Mouse (Mus musculus) frontal cortex, adult 2 months (tissue): ENCODE data around the gene Pacs1. TPM values are rescaled to one million over a fixed set of nuclear protein-coding genes. Genes with fewer than 3 reads are reported as not detected.
A peak's percentile ranks its signal among the peaks of the same experiment; 100 is the strongest.
"Not testable (repeated sequence)": the region's sequence is repeated elsewhere in the genome, so short reads cannot be mapped to it uniquely, and the experiment has no call there.

Experiments used
- DNase-seq, 2 experiments: peaks; one replicate each; pipeline ENCODE4 v3.0.0; 2022; ENCODE audit warnings: low spot score in 1 of 2; ENCODE audit errors: extremely low spot score in 1 of 2
- polyA plus RNA-seq: library from polyadenylated mRNA; depleted of rRNA; stranded (reverse); fragments of >200 nt; gene quantifications from 2 replicates; pipeline ENCODE4 v1.2.3, GENCODE M21; 2012

The Pacs1 gene
- polyA plus RNA-seq, 1 experiment, result 47.3 TPM

DNA sequence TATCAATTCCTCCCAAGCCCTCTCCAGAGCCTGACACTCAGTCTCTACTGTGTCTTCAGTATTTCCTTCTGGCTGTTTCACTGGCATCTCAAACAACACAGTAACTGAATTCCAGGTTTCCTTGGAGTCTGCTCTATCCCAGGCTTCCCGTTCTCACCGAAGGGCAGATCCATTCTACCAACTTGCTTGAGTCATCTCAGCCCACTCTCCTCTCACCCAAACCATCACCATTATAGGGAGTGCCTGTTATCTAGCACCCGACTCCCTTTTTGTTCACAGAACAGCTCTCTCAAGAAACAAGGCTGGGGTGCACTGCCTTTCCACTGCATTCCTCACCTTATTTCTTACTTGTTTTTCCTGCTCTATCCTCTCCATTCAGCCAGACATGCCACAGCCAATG is 111.0 kb downstream of the Pacs1 start:
- DNase-seq, result peak in 1 of 2 experiments; percentile 48

DNA sequence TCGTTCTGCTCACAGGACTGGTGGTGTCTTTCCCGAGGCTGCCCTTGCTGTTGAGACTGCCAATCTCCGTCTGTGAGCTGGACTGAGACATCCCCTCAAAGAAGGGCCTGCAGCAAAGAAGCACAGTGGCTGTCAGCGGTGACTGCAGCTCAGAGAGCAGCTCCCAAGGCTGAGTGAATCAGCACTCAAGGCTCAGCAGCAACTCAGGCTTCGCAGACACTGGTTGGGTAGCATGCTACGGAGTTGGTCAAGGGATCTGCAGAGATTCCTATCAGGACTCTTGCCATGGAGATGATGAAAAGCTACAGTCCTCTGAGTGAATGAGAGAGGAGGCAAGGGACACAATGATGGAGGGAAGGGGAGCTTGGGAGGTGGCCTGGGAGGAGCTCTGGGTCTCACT is 120.7 kb downstream of the Pacs1 start:
- no peak for DNase-seq

GRCm38 (mm10) chr19:5151741-5152140 is 121.2 kb downstream of the Pacs1 start:
- DNase-seq, result no peak

GRCm38 (mm10) chr19:5151331-5151730 is 121.6 kb downstream of the Pacs1 start:
- DNase-seq, result peak; percentile 67 to 87

DNA sequence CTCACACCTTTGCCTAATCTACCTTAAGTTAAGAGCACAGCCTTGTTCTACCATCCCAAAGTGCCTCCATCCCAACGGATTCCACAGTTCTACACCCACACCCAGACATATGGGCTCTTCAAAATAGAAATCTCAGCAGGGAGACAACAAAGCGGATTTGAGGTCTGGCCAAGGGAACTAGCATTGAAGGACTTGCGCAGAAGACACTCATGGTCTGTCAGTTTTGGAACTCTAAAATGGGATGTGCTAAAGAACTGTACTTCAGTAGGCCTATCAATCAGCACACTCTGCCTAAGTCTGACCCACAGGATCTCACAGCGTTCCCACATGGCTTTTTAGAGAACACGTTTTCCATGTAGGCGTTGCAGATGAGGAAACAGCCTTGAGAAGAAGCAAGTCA is 122.6 kb downstream of the Pacs1 start:
- peak; percentile 82 to 85 for DNase-seq

GRCm38 (mm10) chr19:5149041-5149440 is 123.9 kb downstream of the Pacs1 start:
- DNase-seq, result not testable (repeated sequence)

DNA sequence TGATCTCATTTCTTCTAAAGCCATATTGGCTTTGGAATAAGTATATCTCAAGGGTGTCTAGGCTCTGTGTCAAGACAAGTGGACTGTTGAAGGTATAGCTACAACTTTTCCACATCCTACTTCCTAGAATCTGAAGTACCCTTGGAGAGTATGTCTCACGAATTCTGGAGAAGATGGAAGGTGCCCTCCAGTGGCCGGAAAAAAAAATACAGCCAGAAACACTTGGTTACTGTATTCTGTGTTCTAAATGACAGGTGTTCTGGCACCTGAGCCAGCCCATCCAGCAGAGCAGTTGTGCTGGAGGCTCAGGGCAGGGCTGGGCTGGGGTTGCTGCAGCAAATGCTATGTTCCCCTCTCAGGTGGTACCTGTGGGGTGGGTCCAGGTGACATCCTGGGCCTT is 133.3 kb downstream of the Pacs1 start:
- DNase-seq, result peak in 1 of 2 experiments; percentile 90

DNA sequence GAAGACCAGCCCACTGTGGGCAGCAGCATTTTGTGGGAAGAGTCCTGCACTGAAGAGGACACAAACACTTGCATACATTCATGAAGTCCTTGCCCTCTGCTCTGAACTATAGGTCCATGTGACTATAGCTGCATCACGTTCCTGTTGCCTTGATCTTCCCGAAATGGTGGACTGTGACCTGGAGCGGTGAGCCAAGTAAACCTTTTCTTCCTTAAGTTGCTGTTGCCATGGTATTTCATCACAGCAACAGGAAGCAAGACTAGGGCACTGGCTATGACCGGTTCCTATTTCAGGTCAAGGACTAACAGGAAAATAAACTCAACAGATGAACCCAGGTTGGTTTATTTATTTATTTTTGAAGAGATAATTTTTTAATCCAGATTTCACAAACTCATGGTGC is 141.7 kb downstream of the Pacs1 start:
- DNase-seq, result no peak

DNA sequence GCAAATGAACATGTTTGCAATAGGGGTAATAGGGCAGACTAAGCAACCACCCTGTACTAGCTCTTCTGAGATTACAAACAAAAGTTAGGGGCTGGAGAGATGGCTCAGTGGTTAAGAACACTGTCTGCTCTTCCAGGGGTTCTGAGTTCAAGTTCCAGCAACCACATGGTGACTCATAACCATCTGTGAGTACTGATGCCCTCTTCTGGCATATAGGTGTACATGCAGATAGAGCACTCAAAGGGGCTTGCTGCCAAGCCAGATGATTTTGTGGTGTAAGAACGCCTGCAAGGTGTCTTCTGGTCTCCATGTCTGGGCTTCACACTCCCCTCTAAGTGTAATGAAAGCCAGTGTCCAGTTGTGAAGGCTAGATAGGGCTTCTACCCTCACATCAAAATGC is 143.1 kb downstream of the Pacs1 start:
- DNase-seq, result peak in 1 of 2 experiments; percentile 38

DNA sequence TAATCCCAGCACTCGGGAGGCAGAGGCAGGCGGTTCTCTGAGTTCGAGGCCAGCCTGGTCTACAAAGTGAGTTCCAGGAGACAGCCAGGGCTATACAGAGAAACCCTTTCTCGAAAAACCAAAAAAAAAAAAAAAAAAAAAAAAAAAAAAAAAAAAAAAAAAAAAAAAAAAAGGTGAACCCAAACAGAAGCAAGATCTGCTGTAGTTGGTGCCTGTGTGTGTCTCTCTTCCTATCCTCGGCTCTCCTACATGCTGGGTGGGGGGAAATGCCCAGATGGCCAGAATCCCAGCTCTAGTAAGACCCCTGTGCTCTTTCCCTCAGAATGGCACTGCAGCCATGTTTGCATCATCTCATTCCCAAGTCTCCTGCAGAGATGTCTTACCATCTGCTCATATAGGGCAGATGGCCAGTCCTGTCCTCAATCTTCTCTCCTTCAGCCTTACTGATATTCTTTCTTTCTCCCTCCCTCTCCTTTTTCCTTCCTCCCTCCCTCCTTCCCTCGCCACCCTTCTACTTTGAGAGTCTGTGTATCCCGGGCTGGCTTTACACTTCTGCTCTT is 148.8 kb downstream of the Pacs1 start:
- DNase-seq, result no peak

- DNase-seq, result no peak
Observed at GRCm38 (mm10) chr19:5123241-5123640, 149.7 kb downstream of the Pacs1 start.

DNA sequence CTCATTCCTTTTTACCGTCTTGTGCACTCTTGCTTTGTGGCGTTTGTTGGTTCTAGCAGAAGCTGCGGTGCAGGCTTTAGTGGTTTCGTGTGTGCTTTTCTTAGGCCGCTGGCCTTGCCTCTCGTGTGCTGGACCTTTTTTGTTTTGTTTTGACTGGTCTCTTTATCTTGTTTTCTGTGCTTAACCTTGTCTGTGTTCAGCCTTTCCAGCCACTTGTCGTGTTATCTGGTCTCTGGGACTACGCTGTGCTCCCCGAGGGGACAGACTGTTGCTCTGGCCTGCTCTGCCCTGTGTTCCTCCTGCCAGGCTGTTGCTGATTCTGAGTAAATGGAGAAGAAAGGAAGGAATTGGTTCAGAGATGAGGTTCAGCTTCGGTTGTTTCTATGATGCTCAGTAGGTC is 150.4 kb downstream of the Pacs1 start:
- no peak for DNase-seq

DNA sequence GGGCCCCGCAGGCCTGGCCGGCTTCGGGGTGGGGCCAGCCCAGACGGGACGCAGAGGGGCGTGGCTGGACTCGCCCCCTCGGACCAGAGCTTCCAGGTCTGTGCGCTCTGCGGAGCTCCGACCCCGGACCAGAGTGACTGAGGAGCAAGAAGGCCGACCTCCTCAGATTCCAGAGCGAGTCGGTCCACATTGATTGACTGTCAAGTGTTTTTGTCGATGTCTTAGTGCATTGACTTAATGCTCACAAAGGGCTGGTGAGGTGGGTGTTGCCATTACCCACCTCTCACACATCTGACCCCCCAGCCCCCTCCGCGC is 154.6 kb downstream of the Pacs1 start, which contains the start of gene Klc2:
TSS of gene Klc2 (minus strand) at position 177 of the 315 bp plus-strand sequence.
- no peak for DNase-seq

- peak in 1 of 2 experiments; percentile 95 for DNase-seq
Observed at GRCm38 (mm10) chr19:5117494-5118383, 155.2 kb downstream of the Pacs1 start.

GRCm38 (mm10) chr19:5113783-5114182 is 159.1 kb downstream of the Pacs1 start:
- DNase-seq, result no peak

- DNase-seq, result no peak
Observed at GRCm38 (mm10) chr19:5109659-5110453, 163.1 kb downstream of the Pacs1 start.

GRCm38 (mm10) chr19:5108702-5109101 is 164.2 kb downstream of the Pacs1 start:
- DNase-seq, result no peak

- no peak for DNase-seq
Observed at GRCm38 (mm10) chr19:5108271-5108575, 164.7 kb downstream of the Pacs1 start.

GRCm38 (mm10) chr19:5107556-5108270 is 165.2 kb downstream of the Pacs1 start:
- no peak for DNase-seq

DNA sequence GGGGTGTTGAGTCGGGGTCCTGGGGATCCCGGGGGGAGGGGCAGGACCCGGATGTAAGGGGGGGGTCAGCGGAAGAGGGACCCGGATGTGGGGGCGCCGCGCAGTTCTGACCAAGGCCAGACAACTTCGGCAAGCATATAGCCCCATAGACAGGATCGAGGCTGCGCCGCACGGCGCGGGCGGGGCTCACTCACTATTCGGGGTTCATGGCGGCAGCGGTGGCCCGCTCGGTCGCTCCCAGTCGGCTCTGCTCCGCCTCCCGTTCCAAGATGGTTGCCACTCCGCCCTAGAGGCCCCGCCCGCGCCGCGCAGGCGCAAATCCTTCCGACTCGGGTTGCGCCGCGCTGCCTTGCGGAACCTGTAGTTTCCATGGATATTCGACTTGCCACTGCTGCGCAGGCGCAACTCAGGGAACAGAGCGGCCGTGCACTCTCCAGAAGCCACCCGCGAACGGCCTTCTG is 166.2 kb downstream of the Pacs1 start, which contains the start of gene Rab1b:
TSS of gene Rab1b (minus strand) at position 342 of the 461 bp plus-strand sequence.
- peak; percentile 97 to 99 for DNase-seq

- DNase-seq, result no peak
Observed at GRCm38 (mm10) chr19:5106074-5106473, 166.8 kb downstream of the Pacs1 start.
